Mouse (Mus musculus) monocyte, adult 2 months (primary cell): Measurements from ENCODE around the gene Paics.
A peak's percentile ranks its signal among the peaks of the same experiment; 100 is the strongest.

ENCODE experiments used
- DNase-seq, 2 experiments: peaks; one replicate each; pipeline ENCODE4 v3.0.0; 2022; ENCODE audit warnings: low spot score in 2 of 2, low read depth in 1 of 2

Gene Paics

DNA sequence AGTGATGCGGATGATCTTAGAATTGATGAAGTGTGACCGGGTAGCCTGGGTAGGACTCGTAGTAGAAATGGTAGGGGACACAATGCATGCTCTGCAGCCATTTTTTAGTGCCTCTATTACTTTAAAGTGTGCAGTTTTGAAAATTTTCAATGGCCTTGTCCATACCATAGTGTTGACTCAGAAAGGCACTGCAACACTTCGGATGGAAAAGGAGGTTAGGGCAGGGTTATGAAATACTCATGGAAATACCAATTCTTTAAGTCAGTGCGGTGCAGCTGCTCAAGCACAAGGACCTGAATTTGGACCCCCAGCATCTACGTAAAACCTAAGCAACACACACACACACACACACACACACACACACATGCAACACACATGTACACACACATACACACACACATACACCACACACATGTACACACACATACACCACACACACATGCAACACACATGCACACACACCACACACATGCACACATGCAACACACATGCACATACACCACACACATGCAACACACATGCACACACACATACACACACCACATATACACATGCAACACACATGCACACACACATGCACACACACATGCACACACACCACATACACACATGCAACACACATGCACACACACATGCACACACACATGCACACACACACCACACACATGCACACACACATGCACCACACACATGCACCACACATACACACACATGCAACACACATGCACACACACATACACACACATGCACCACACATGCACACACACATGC lies 53.1 kb downstream of the Paics start, which contains the start of gene Arl9:
Gene Arl9 (plus strand): TSS at position 5 of the 771 bp plus-strand sequence.
- DNase-seq: no peak

GRCm38 (mm10) chr5:77010352-77010751 lies 59.2 kb downstream of the Paics start:
- DNase-seq: no peak

- no peak for DNase-seq
These were observed 60.0 kb downstream of the Paics start for GRCm38 (mm10) chr5:77011082-77011481.

- peak; percentile 34 to 41 for DNase-seq
These were observed 62.1 kb downstream of the Paics start for GRCm38 (mm10) chr5:77013171-77013570.

- DNase-seq: peak; percentile 56 to 71
These were observed 64.7 kb downstream of the Paics start, which contains the start of gene Thegl for GRCm38 (mm10) chr5:77015544-77016482. TSS of gene Thegl (plus strand) at chr5:77016023.
